Mouse (Mus musculus): Measurements from ENCODE around the gene Arhgef10l.

DNA sequence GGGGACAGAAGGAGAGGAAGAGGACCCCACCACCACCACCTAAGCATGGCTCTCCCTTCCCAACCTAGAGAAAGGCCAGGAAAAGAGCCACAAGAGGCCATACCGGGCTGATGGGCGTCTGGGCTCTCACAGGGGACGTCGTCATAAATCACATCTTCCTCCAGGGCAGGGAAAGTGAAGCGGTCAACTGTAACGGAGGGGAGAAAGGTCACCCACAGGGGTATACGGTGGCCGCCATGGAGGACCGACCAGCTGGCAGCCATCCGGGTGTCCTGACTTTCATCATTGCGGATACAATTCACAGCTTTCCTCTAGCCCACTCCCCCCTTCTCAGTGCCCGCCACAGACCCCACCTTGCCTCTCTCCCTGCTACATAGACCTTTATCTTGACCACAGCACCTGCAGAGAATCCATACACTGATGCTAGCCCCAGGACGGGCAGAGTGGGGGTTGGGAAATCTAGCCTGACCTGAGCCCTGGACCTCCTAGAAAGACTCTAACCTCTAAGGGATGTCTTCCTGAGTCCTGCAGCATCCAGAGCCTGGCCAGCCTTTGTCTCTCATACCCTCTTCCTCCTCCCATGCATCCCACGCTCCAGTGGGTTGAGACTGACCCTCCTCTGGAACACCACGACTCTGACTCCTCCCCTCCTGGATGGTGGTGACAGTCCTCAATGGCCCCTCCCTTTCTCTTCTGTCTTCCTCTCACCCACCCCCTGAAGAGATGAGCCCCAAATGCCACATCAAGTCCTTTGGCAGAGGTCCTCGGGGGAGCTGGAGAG is 72.6 kb downstream of the Arhgef10l start:
- no peak for TF ChIP-seq POLR2AphosphoS2 (IDR thresholded peaks at IDR 0.05; ENCODE audit: low read length)
- no peak for TF ChIP-seq GATA1 (IDR thresholded peaks at IDR 0.05; ENCODE audit: low read depth, low read length)
- TF ChIP-seq RCOR1 (IDR thresholded peaks at IDR 0.05; ENCODE audit: low read depth, low read length): no peak
- TF ChIP-seq CTCF (IDR thresholded peaks at IDR 0.05 in 2 of 3, conservative IDR thresholded peaks at IDR 0.05 in 1 of 3; ENCODE audit: control insufficient read depth in 1 of 3, insufficient read depth in 1 of 3, low read depth in 2 of 3, low read length in 3 of 3, poor library complexity in 1 of 3, severe bottlenecking in 1 of 3): no peak
- TF ChIP-seq POLR2A (IDR thresholded peaks at IDR 0.05; ENCODE audit: control insufficient read depth in 1 of 2, insufficient read depth in 1 of 2, low read depth in 1 of 2, low read length in 2 of 2, poor library complexity in 1 of 2): no peak
- TF ChIP-seq POLR2AphosphoS5 (IDR thresholded peaks at IDR 0.05; ENCODE audit: borderline replicate concordance, low read depth, low read length): no peak
- TF ChIP-seq CHD2 (IDR thresholded peaks at IDR 0.05; ENCODE audit: low read length): no peak
- TF ChIP-seq TCF12 (IDR thresholded peaks at IDR 0.05; ENCODE audit: low read depth, low read length): no peak
- no peak for TF ChIP-seq EP300 (IDR thresholded peaks at IDR 0.05; ENCODE audit: low read depth in 1 of 2, low read length in 2 of 2)
- no peak for TF ChIP-seq ETS1 (IDR thresholded peaks at IDR 0.05; ENCODE audit: low read depth, low read length)
